Mouse (Mus musculus) liver, embryonic 16.5 days (tissue): ENCODE results near the gene Rtn4rl1. TPM values are rescaled to one million over a fixed set of nuclear protein-coding genes. Genes with fewer than 3 reads are reported as not detected.
A peak's percentile ranks its signal among the peaks of the same experiment; 100 is the strongest.

Experiments
- ATAC-seq: fragments of 200-750 bp; cut with Nextera tagmentation; 2 replicates; pipeline ENCODE4 v1.8.0; 2017; ENCODE audit warnings: low read depth, mild to moderate bottlenecking, moderate number of reproducible peaks, moderate library complexity
- H3K27ac ChIP-seq: fragments of 300-500 bp; sonication (generic); 2 replicates; pipeline ENCODE4 v1.5.1; 2014; ENCODE audit warnings: mild to moderate bottlenecking, low read length
- H3K27me3 ChIP-seq: fragments of 300-500 bp; sonication (generic); 2 replicates; pipeline ENCODE4 v1.6.1; 2014; ENCODE audit warnings: low read depth, low read length, mixed read lengths; ENCODE audit not compliant: control insufficient read depth, insufficient read depth
- H3K36me3 ChIP-seq: fragments of 300-500 bp; sonication (generic); 2 replicates; pipeline ENCODE4 v1.6.1; 2014; ENCODE audit warnings: mild to moderate bottlenecking; ENCODE audit not compliant: control insufficient read depth, insufficient read depth
- H3K4me1 ChIP-seq: fragments of 300-500 bp; sonication (generic); 2 replicates; pipeline ENCODE4 v1.6.1; 2014; ENCODE audit warnings: low read depth, low read length, mixed read lengths; ENCODE audit not compliant: control insufficient read depth
- H3K4me2 ChIP-seq: fragments of 300-500 bp; sonication (generic); 2 replicates; pipeline ENCODE4 v1.6.1; 2014; ENCODE audit warnings: low read depth, low read length, mixed read lengths
- H3K4me3 ChIP-seq: fragments of 300-500 bp; sonication (generic); 2 replicates; pipeline ENCODE4 v1.5.1; 2014; ENCODE audit warnings: low read depth, mild to moderate bottlenecking, low read length
- H3K9ac ChIP-seq: fragments of 300-500 bp; sonication (generic); 2 replicates; pipeline ENCODE4 v1.6.1; 2014; ENCODE audit warnings: low read depth, low read length
- H3K9me3 ChIP-seq: fragments of 300-500 bp; sonication (generic); replicated peaks from 2 replicates; pipeline ENCODE4 v1.6.1; 2016; ENCODE audit warnings: low read length; ENCODE audit not compliant: control insufficient read depth
- WGBS: fragments of 180-500 bp; shearing (Covaris S2); extraction: QIAGEN DNeasy Blood & Tissue Kit; methylation state at CpG from one replicate; pipeline ENCODE4 v1.1.7; 2014; ENCODE audit not compliant: insufficient replicate concordance; 5-methylcytosine and 5-hydroxymethylcytosine counted together
- polyA plus RNA-seq: library from polyadenylated mRNA; unstranded; fragments of >200 nt; fragmentation: Nextera tagmentation; extraction: Ambion mirVana; gene quantifications from 2 replicates; pipeline ENCODE4 v1.2.1, GENCODE M21; 2015

Rtn4rl1 gene
- polyA plus RNA-seq, 1 experiment from 2014 or later, result 0.44 TPM

DNA sequence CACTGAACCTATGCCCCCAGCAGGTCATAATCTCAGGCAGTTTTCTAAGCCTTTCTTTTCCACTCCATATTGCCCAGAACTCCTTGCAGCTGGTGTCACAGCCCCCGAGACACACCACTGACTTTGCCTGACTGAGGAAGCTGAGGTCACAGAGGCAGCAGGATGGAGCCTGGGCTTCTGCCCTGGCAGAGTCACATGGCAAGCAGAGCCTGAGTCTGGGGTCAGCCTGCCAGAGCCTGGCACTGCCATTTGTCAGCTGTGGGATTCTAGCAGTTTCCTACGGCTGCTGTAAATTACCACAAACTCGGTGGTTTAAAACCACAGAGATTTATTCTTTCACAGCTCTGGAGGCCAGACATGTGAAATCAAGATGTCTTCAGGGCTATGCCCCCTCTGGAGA, 34.0 kb downstream of the Rtn4rl1 start:
- 28% methylated on average over 3 of the region's 3 CpGs for WGBS
- H3K27me3 ChIP-seq, result peaks cover 6% of the 10 kb centered on the region

DNA sequence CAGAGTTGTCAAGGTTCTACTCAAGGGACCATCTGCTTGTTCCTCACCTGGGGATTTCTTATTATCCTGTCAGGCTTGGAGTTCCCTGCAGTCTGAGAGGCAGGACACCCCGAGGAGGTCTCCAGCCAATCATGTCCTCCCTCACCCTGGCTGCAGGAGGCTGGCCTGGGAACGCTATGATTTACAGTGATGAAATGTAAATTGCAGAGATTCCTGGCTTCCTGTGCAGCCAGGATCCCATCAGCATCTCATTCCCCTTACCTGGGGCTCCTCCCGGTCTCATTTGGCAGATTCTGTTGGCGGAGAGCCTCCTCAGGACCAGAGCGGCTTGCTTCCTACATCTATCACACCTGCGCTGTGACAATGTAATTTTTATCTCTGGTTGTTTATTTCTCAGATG, 35.7 kb downstream of the Rtn4rl1 start:
- H3K27ac ChIP-seq, result no peak overlapping the region
- peaks cover 13% of the 10 kb centered on the region for H3K4me1 ChIP-seq
- no peak overlapping the region for H3K4me2 ChIP-seq
- no peak for ATAC-seq
- H3K4me3 ChIP-seq, result no peak overlapping the region
- no peaks in the 10 kb centered on the region for H3K9me3 ChIP-seq
- peaks cover 6% of the 10 kb centered on the region for H3K27me3 ChIP-seq
- H3K36me3 ChIP-seq, result no peaks in the 10 kb centered on the region
- 75% methylated on average over 6 of the region's 6 CpGs for WGBS
- no peak overlapping the region for H3K9ac ChIP-seq

More for the DNA sequence above, 34.0 kb downstream of the Rtn4rl1 start:
- Histone ChIP-seq H3K4me3 (no peak overlapping the region), H3K27ac (no peak overlapping the region), H3K4me2 (no peak overlapping the region), H3K36me3 (no peaks in the 10 kb centered on the region), H3K9me3 (no peaks in the 10 kb centered on the region), H3K4me1 (peaks cover 6% of the 10 kb centered on the region), H3K9ac (no peak overlapping the region)
- no peak for ATAC-seq

DNA sequence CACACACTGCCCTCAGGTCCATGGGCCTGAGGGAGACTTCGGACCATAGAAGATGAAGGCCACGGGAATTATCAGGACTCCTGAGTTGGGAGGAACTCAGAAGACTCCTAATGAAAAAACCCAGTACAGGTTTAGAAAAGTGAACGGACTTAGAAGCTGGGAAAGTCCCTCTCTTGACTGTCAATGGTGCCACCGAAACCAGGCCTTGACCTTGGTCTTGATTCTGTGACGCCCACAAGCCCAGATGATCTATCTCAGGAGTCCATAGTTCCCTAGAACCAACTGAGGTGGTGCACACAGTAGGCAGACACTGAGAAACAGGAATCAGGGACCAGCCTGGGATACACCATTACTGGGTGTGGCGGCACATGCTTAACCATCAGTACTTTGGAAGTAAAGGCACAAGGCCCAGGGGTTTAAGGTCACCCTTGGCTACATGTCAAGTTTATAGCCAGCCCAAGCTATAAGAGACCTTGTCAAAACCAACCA, 36.7 kb downstream of the Rtn4rl1 start:
- H3K9ac ChIP-seq, result no peak overlapping the region
- WGBS, result 72% methylated on average over 6 of the region's 6 CpGs
- no peak overlapping the region for H3K27ac ChIP-seq
- no peak overlapping the region for H3K4me2 ChIP-seq
- peaks cover 8% of the 10 kb centered on the region for H3K27me3 ChIP-seq
- no peaks in the 10 kb centered on the region for H3K36me3 ChIP-seq
- peaks cover 24% of the 10 kb centered on the region for H3K4me1 ChIP-seq
- H3K4me3 ChIP-seq, result no peak overlapping the region
- no peaks in the 10 kb centered on the region for H3K9me3 ChIP-seq
- no peak for ATAC-seq

DNA sequence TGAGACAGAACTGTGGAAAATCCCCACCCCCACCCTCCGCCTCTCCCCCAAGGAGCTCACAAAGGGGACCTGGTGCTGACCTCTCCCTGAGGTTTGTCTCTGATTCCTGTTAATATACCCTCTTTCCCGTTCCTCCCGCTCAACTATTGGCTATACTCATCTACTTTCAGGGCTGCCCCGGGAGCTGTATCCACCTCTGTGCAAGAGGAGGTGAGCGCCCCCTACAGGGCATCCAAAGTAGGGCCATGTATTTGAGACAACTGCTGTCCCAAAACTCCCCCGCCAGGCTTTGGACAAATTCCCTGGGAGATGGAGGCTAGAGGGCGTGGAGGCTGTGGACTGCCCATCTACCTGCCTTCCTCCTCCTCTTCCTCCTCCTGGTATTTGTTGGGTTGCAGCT, 38.2 kb downstream of the Rtn4rl1 start:
- peaks cover 24% of the 10 kb centered on the region for H3K4me1 ChIP-seq

DNA sequence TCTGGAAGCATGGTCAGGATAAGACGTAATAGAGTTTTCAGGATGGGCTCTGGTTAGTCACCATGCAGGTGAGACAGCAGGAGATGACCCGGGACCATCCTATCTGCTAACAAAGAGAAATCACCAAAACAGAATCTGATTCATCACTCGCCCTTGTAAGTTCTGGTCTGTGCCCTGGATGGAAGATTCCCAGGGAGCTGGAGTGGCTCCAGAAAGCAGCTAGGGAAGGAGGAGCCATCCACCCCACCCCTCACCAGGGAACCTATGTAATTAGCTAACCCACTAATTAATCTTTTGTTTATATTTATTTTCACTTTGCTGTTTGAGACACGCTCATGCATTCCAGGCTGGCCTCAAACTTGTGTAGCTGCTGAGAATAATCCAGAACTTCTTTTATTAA, 38.9 kb downstream of the Rtn4rl1 start:
- ATAC-seq, result no peak
- Histone ChIP-seq H3K27me3 (peaks cover 14% of the 10 kb centered on the region), H3K4me1 (peaks cover 24% of the 10 kb centered on the region), H3K4me3 (no peak overlapping the region), H3K36me3 (no peaks in the 10 kb centered on the region), H3K9me3 (no peaks in the 10 kb centered on the region), H3K27ac (no peak overlapping the region), H3K4me2 (no peak overlapping the region), H3K9ac (no peak overlapping the region)
- 61% methylated on average over 4 of the region's 4 CpGs for WGBS

More for the DNA sequence above, 38.2 kb downstream of the Rtn4rl1 start:
- H3K4me3 ChIP-seq, result no peak overlapping the region
- H3K27me3 ChIP-seq, result peaks cover 14% of the 10 kb centered on the region
- H3K9me3 ChIP-seq, result no peaks in the 10 kb centered on the region
- ATAC-seq, result peak; percentile 18; the same call in 1 of the 2 replicates
- H3K9ac ChIP-seq, result no peak overlapping the region
- H3K27ac ChIP-seq, result no peak overlapping the region
- H3K4me2 ChIP-seq, result no peak overlapping the region; the same call in 1 of the 2 replicates
- H3K36me3 ChIP-seq, result no peaks in the 10 kb centered on the region
- WGBS, result 13% methylated on average over 7 of the region's 7 CpGs

DNA sequence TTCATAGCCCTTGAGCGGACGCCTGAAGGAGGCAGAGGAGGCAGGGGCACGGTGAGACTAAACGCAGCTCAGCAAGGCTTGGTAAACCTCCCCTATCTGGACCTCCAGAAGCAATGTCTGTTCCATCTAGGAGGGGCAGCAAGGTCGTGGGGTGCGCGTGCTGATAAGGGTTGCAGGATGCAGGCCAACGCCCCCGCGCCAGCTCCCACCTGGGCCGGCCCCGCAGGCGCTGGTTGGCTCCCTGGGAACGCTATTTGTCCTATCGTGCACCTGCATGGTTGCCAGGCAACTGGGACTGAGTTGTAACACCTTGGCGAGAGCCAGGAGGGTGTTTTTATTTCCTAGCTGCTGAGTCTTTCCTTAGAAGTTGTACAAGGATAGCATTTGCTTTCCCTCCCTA, 41.2 kb downstream of the Rtn4rl1 start:
- Histone ChIP-seq H3K27ac (peak overlapping the region; percentile 58), H3K4me3 (no peak overlapping the region), H3K36me3 (no peaks in the 10 kb centered on the region), H3K9ac (no peak overlapping the region), H3K9me3 (no peaks in the 10 kb centered on the region), H3K4me1 (peaks cover 24% of the 10 kb centered on the region), H3K4me2 (peak overlapping the region; percentile 35), H3K27me3 (peaks cover 8% of the 10 kb centered on the region; the same call in 1 of the 2 replicates)
- peak; percentile 96 for ATAC-seq
- WGBS, result 3% methylated on average over 16 of the region's 16 CpGs

DNA sequence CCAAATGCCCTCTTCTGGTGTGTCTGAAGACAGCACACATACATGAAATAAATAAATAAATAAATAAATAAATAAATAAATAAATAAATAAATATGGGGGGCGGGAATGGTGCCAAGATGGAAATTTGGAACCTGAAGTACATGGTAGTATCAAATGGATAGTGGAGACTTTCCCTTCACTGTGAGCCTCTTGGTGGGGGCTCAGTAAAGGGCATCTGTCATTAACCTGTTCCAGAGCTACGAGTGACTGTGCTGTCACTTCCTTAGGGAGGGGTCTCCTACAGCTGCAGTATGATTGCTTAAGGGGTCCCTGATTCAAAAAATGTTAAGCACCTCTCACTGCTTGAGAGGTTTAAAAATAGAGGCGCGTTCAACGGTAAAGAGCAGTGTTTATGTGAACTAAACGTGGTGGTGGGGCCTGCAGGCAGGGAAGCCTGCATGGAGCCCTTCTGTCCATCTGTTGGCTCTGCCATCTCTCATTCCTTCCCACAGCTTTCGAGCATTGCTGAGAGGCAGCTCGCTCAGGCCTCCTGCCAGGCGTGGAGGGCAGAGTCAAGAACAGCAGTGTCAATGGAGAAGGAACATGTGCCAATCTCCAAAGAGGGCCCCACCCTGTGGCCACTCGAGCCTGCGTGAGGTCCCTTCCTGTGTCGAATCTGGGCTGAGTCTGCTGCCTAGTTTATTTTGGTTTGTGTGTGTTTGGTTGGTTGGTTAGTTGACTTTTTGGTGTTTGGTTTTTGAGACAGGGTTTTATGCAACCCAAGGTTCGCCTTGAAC, 46.8 kb downstream of the Rtn4rl1 start:
- no peak overlapping the region for H3K9ac ChIP-seq
- H3K36me3 ChIP-seq, result no peaks in the 10 kb centered on the region
- peaks cover 13% of the 10 kb centered on the region for H3K4me1 ChIP-seq
- no peak overlapping the region for H3K4me3 ChIP-seq
- 0 out of 2 replicates have a peak, but pooled peaks have one; percentile 35 for ATAC-seq
- H3K9me3 ChIP-seq, result no peaks in the 10 kb centered on the region
- H3K27ac ChIP-seq, result no peak overlapping the region
- WGBS, result 47% methylated on average over 13 of the region's 13 CpGs
- H3K27me3 ChIP-seq, result peaks cover 6% of the 10 kb centered on the region; the same call in 1 of the 2 replicates
- no peak overlapping the region for H3K4me2 ChIP-seq

DNA sequence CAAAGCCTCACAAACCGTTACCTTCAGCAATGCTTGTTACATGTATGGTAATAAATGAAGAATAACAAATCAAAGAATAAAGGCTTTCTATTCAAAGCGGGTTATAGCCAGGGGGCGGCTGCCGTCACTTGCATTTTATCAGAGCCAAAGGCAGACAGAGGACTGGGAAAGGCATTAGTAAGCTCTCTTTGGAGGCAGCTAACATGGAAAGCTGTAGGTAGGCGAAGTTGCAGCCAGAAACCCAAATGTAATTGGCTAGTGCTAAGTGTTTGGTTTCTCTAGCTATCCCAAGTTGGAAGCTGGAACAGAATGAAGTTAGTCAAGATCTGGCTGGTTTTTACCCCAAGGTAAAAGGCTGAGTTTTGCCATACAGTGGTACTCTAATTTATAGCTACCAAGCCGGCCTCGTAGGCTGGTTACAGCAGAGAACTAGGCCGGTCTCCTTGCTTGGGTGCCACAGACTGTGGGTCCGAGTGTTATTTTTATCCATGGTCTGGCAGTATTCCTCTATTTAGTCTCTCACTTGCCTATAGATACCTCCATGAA, 49.2 kb downstream of the Rtn4rl1 start:
- no peaks in the 10 kb centered on the region for H3K36me3 ChIP-seq
- no peak overlapping the region for H3K9ac ChIP-seq
- H3K27ac ChIP-seq, result no peak overlapping the region
- ATAC-seq, result no peak
- peaks cover 24% of the 10 kb centered on the region for H3K4me1 ChIP-seq
- no peaks in the 10 kb centered on the region for H3K9me3 ChIP-seq
- WGBS, result 74% methylated on average over 9 of the region's 9 CpGs
- H3K27me3 ChIP-seq, result no peaks in the 10 kb centered on the region
- no peak overlapping the region for H3K4me2 ChIP-seq
- no peak overlapping the region for H3K4me3 ChIP-seq
